Mouse (Mus musculus) forebrain, embryonic 16.5 days (tissue): ENCODE results near the gene Plcb1. TPM values are rescaled to one million over a fixed set of nuclear protein-coding genes. Genes with fewer than 3 reads are reported as not detected.

Source experiments
- ATAC-seq: fragments of 200-750 bp; cut with Nextera tagmentation; 2 replicates; pipeline ENCODE4 v1.8.0; 2017; ENCODE audit warnings: mild to moderate bottlenecking, moderate library complexity
- H3K27ac ChIP-seq: fragments of 300-500 bp; sonication (generic); 2 replicates; pipeline ENCODE4 v1.5.1; 2014; ENCODE audit warnings: low read length, control low read depth
- H3K27me3 ChIP-seq: fragments of 300-500 bp; sonication (generic); replicated peaks from 2 replicates; pipeline ENCODE4 v1.6.1; 2014; ENCODE audit warnings: low read length; ENCODE audit not compliant: control insufficient read depth, insufficient read depth
- H3K36me3 ChIP-seq: fragments of 300-500 bp; sonication (generic); 2 replicates; pipeline ENCODE4 v1.6.1; 2014; ENCODE audit not compliant: control insufficient read depth, insufficient read depth
- H3K4me1 ChIP-seq: fragments of 300-500 bp; sonication (generic); replicated peaks from 2 replicates; pipeline ENCODE4 v1.6.1; 2014; ENCODE audit warnings: low read length; ENCODE audit not compliant: control insufficient read depth, insufficient read depth
- H3K4me2 ChIP-seq: fragments of 300-500 bp; sonication (generic); 2 replicates; pipeline ENCODE4 v1.6.1; 2014; ENCODE audit warnings: mild to moderate bottlenecking, low read length, control low read depth
- H3K4me3 ChIP-seq: fragments of 300-500 bp; sonication (generic); replicated peaks from 2 replicates; pipeline ENCODE4 v1.5.1; 2014; ENCODE audit warnings: mild to moderate bottlenecking, low read length, control low read depth
- H3K9ac ChIP-seq: fragments of 300-500 bp; sonication (generic); replicated peaks from 2 replicates; pipeline ENCODE4 v1.6.1; 2014; ENCODE audit warnings: low read depth, low read length, control low read depth
- H3K9me3 ChIP-seq: fragments of 300-500 bp; sonication (generic); 2 replicates; pipeline ENCODE4 v1.6.1; 2016; ENCODE audit warnings: low read length; ENCODE audit not compliant: control insufficient read depth
- WGBS: fragments of 180-500 bp; shearing (Covaris S2); extraction: QIAGEN DNeasy Blood & Tissue Kit; methylation state at CpG from one replicate; pipeline ENCODE4 v1.1.7; 2014; 5-methylcytosine and 5-hydroxymethylcytosine counted together
- polyA plus RNA-seq: library from polyadenylated mRNA; unstranded; fragments of >200 nt; fragmentation: Nextera tagmentation; extraction: Ambion mirVana; gene quantifications from 2 replicates; pipeline ENCODE4 v1.2.1, GENCODE M21; 2015

Plcb1 gene
- polyA plus RNA-seq, 1 experiment from 2014 or later, result 49.4 TPM

DNA sequence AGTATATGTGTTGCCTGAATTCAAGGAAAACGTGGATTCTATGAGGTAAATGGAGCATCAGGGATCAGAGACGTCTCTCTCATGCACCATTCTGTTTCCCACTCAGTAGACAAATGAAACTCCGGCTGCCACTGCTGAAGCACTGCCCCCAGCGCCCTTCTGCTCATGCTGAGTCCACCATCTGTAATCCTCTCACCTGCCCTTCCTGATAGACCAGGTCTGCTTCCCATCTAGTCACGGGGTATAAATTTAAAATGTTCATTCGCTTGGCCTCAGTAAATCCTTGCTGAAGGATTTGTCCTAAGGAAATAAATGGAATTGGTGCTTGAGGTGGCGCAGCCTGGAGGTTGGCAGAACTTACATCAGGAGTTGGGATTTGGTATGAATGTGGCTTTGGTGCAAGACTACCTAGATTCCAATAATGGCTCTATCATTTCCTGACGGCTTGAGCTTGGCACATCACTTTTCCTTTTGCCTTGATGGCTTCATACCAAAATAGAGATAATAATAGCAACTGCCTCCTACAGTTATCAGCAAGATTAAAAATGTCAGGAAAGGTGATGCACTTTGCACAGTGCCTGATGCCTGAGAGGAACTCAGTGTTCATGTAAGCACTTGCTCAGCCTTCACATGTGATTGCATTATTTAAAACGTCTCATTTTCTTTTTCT lies 134.9 kb downstream of the Plcb1 start:
- H3K27ac ChIP-seq, result no peak overlapping the region
- H3K9ac ChIP-seq, result no peak overlapping the region
- ATAC-seq, result peak; percentile 46; the same call in 1 of the 2 replicates
- WGBS, result 72% methylated on average over 9 of the region's 9 CpGs
- H3K4me1 ChIP-seq, result peaks cover 11% of the 10 kb centered on the region
- no peak overlapping the region for H3K4me3 ChIP-seq
- no peak overlapping the region for H3K4me2 ChIP-seq
- no peaks in the 10 kb centered on the region for H3K9me3 ChIP-seq
- H3K36me3 ChIP-seq, result no peaks in the 10 kb centered on the region
- no peaks in the 10 kb centered on the region for H3K27me3 ChIP-seq

GRCm38 (mm10) chr2:134922636-134923375 lies 136.9 kb downstream of the Plcb1 start:
- Histone ChIP-seq H3K27ac (no peak overlapping the region), H3K4me1 (peaks cover 11% of the 10 kb centered on the region), H3K9ac (no peak overlapping the region), H3K9me3 (no peaks in the 10 kb centered on the region), H3K4me2 (no peak overlapping the region), H3K27me3 (no peaks in the 10 kb centered on the region), H3K36me3 (no peaks in the 10 kb centered on the region), H3K4me3 (no peak overlapping the region)
- no peak for ATAC-seq
- WGBS, result 54% methylated on average over 10 of the region's 10 CpGs

DNA sequence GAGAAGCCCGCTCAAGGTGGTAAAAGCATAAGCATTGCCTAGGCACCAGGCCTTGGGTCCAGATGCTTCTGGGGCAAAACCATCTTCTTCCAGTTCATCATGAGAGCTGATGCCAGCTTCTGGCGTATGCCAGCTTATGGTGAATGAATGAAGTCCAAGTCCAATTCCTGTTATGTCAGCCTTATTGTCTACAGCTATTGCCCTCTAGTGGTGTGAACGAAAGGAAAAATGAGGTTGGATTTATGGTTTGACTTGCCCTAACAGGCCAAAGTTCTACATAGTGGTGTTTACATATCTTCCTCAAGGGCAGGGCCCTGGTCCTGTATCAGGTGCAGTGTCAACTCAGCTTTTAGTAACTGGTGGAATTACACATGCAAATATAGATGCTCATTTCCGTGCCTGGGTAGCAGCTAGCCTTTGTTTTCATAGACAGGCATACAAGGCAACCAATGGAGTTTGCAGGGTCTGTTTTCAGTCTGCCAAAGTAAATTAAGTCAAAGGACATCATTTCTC lies 138.3 kb downstream of the Plcb1 start:
- H3K36me3 ChIP-seq, result no peaks in the 10 kb centered on the region
- no peaks in the 10 kb centered on the region for H3K27me3 ChIP-seq
- H3K4me2 ChIP-seq, result no peak overlapping the region
- ATAC-seq, result 0 out of 2 replicates have a peak, but pooled peaks have one; percentile 22
- H3K9me3 ChIP-seq, result no peaks in the 10 kb centered on the region
- H3K4me3 ChIP-seq, result no peak overlapping the region
- H3K9ac ChIP-seq, result no peak overlapping the region
- no peak overlapping the region; the same call in 1 of the 2 replicates for H3K27ac ChIP-seq
- WGBS, result 80% methylated on average over 4 of the region's 4 CpGs
- H3K4me1 ChIP-seq, result peaks cover 11% of the 10 kb centered on the region

- Histone ChIP-seq H3K27ac (no peak overlapping the region), H3K27me3 (no peaks in the 10 kb centered on the region), H3K9me3 (no peaks in the 10 kb centered on the region), H3K4me1 (peaks cover 21% of the 10 kb centered on the region), H3K9ac (no peak overlapping the region), H3K4me3 (no peak overlapping the region), H3K4me2 (no peak overlapping the region), H3K36me3 (no peaks in the 10 kb centered on the region)
- WGBS, result 100% methylated on average over 1 of the region's 1 CpGs
- no peak for ATAC-seq
These were observed 140.4 kb downstream of the Plcb1 start for GRCm38 (mm10) chr2:134926266-134926665.

DNA sequence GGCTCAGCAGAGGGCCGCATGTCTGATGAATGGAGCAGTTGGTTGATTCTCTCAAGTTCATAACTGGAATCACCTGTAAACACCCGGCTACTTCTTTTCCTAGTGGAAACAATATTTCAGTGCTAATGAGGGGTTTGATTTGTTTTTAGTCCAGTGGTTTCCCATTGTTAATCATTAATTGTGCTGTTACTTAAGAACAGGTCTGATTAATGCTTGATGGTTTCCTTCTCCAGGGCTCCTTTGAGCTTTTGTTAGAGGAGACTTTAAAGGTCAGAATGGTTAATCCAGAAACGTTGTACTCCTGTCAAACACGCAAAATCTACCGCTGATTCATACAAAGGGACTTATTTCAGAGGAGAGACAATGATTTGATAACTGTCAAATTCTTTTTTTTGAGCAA lies 141.2 kb downstream of the Plcb1 start:
- Histone ChIP-seq H3K4me1 (peaks cover 18% of the 10 kb centered on the region), H3K9ac (no peak overlapping the region), H3K9me3 (no peaks in the 10 kb centered on the region), H3K27me3 (no peaks in the 10 kb centered on the region), H3K36me3 (no peaks in the 10 kb centered on the region), H3K27ac (no peak overlapping the region), H3K4me3 (no peak overlapping the region), H3K4me2 (no peak overlapping the region)
- no peak for ATAC-seq
- 12% methylated on average over 5 of the region's 5 CpGs for WGBS

- Histone ChIP-seq H3K9me3 (no peaks in the 10 kb centered on the region), H3K4me2 (no peak overlapping the region), H3K4me3 (no peak overlapping the region), H3K27ac (0 out of 2 replicates have a peak overlapping the region, but pooled peaks have one; percentile 25), H3K9ac (no peak overlapping the region), H3K36me3 (no peaks in the 10 kb centered on the region), H3K27me3 (no peaks in the 10 kb centered on the region), H3K4me1 (peaks cover 12% of the 10 kb centered on the region)
- ATAC-seq, result peak; percentile 90
These were observed 143.6 kb downstream of the Plcb1 start for GRCm38 (mm10) chr2:134929452-134929851.

DNA sequence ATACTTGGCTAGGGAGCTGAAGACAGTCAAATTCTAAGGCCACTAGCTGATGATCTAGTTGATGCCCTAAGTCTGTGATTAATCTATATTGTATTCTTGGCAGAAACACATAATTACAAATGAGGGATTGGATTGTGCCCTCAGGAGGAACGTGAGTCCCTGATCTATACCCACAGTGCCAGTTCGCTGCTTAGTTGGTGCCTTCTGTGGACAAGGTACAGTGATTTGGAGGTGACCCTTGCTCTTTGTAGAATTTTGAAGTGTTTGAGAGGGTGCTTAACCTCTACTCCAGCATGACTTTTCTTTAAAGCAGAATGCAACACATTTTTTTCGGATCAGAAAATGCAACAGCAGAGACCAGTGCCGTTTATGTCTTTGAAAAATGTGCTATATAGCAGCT lies 145.1 kb downstream of the Plcb1 start:
- Histone ChIP-seq H3K4me3 (no peak overlapping the region), H3K9ac (no peak overlapping the region), H3K4me2 (no peak overlapping the region), H3K27me3 (no peaks in the 10 kb centered on the region), H3K9me3 (no peaks in the 10 kb centered on the region), H3K4me1 (peaks cover 12% of the 10 kb centered on the region), H3K27ac (no peak overlapping the region; the same call in 1 of the 2 replicates), H3K36me3 (no peaks in the 10 kb centered on the region)
- ATAC-seq, result no peak
- WGBS, result 70% methylated on average over 4 of the region's 4 CpGs

DNA sequence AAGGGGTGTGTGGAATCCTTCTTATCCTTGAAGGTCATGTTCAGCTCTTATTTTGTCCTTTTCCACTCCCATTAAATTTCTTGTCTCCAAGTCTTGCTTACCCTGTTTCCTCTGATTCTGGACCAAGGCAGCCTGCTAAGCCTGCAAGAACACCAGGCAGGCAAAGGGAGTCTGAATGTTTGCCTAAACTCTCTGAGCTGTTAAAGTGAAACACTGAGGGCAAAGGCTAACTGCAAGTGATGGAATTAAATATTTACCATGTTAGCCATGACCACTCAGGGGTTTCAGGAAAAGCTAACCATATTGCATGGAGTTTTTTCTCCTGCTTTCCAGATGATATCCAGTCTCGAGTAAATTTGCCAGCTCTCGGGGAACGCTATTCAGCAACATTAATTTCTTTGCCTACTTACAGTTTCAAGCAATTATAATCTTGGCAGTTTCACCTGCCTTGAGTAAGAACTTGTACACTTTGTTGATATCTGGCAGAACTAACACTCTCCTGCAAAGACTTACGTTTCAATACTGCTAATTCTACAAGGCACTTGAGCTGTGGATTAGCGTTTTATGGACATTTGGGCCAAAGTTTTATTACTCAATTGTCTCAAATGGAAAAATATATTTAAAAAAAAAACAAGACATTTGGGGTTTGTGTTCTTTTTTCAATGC lies 146.0 kb downstream of the Plcb1 start:
- H3K4me1 ChIP-seq, result peaks cover 15% of the 10 kb centered on the region
- no peak overlapping the region for H3K27ac ChIP-seq
- WGBS, result 70% methylated on average over 5 of the region's 5 CpGs
- ATAC-seq, result no peak
- H3K9me3 ChIP-seq, result no peaks in the 10 kb centered on the region
- H3K36me3 ChIP-seq, result no peaks in the 10 kb centered on the region
- no peak overlapping the region for H3K4me2 ChIP-seq
- no peaks in the 10 kb centered on the region for H3K27me3 ChIP-seq
- H3K4me3 ChIP-seq, result no peak overlapping the region
- no peak overlapping the region for H3K9ac ChIP-seq

DNA sequence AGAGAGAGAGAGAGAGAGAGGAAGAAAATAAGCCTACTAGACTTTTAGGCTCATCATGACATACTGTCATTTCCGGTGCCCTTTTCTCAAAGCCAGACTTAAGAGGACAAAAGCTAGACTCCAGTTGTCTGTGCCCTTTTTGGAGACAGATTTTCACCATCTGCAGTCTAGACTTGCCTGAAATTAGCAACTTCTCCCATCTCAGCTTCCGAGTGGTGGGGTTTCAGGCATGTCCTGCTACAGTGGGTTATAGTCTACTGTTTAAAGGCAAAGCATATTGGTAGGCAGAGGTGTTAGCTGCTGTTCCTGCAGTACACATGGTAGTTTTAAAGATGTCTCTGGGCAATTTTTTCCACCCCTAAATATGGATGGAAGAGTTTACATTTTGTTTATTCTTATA lies 149.6 kb downstream of the Plcb1 start:
- no peaks in the 10 kb centered on the region for H3K27me3 ChIP-seq
- no peaks in the 10 kb centered on the region for H3K9me3 ChIP-seq
- no peaks in the 10 kb centered on the region for H3K36me3 ChIP-seq
- no peak overlapping the region for H3K4me3 ChIP-seq
- no peak overlapping the region for H3K4me2 ChIP-seq
- WGBS, result 67% methylated on average over 2 of the region's 2 CpGs
- H3K27ac ChIP-seq, result peak overlapping the region; percentile 25
- H3K4me1 ChIP-seq, result peaks cover 9% of the 10 kb centered on the region
- no peak overlapping the region for H3K9ac ChIP-seq
- peak; percentile 56 for ATAC-seq
